Mouse (Mus musculus): ENCODE measurements around the gene Gtdc1. TPM values are rescaled to one million over a fixed set of nuclear protein-coding genes. Genes with fewer than 3 reads are reported as not detected.

Gtdc1 gene
- polyA plus RNA-seq, 1 experiment from 2014 or later, result 17.4 TPM

GRCm38 (mm10) chr2:44535136-44535675 is 392.3 kb downstream of the Gtdc1 start:
- H3K27me3 ChIP-seq (ENCODE audit: control insufficient read depth, insufficient read depth, low read depth, low read length), result no peaks in the 10 kb centered on the region
- no peak overlapping the region for H3K4me3 ChIP-seq (ENCODE audit: low read depth, low read length)
- H3K9ac ChIP-seq (ENCODE audit: low read depth, low read length), result no peak overlapping the region
- 84% methylated on average over 10 of the region's 10 CpGs for WGBS
- H3K36me3 ChIP-seq (ENCODE audit: control insufficient read depth, insufficient read depth, low read length), result no peaks in the 10 kb centered on the region
- H3K4me1 ChIP-seq (ENCODE audit: control insufficient read depth, insufficient read depth, low read length), result 0 out of 2 replicates have a peak, but pooled peaks cover 2% of the 10 kb centered on the region
- ATAC-seq, result no peak
- H3K27ac ChIP-seq (ENCODE audit: low read length), result no peak overlapping the region
- H3K9me3 ChIP-seq (replicated peaks; ENCODE audit: control insufficient read depth, low read length, poor library complexity, severe bottlenecking), result no peaks in the 10 kb centered on the region
- H3K4me2 ChIP-seq (ENCODE audit: low read length), result no peak overlapping the region

- ATAC-seq, result no peak
- Histone ChIP-seq H3K9ac (ENCODE audit: low read depth, low read length) (no peak overlapping the region), H3K27ac (ENCODE audit: low read length) (no peak overlapping the region), H3K4me3 (ENCODE audit: low read depth, low read length) (no peak overlapping the region), H3K9me3 (replicated peaks; ENCODE audit: control insufficient read depth, low read length, poor library complexity, severe bottlenecking) (no peaks in the 10 kb centered on the region), H3K36me3 (ENCODE audit: control insufficient read depth, insufficient read depth, low read length) (no peaks in the 10 kb centered on the region), H3K4me1 (ENCODE audit: control insufficient read depth, insufficient read depth, low read length) (no peaks in the 10 kb centered on the region; the same call in 1 of the 2 replicates), H3K27me3 (ENCODE audit: control insufficient read depth, insufficient read depth, low read depth, low read length) (no peaks in the 10 kb centered on the region), H3K4me2 (ENCODE audit: low read length) (no peak overlapping the region)
- 16% methylated on average over 6 of the region's 6 CpGs for WGBS
These were observed 401.1 kb downstream of the Gtdc1 start for GRCm38 (mm10) chr2:44526110-44527032.

- Histone ChIP-seq H3K27me3 (ENCODE audit: control insufficient read depth, insufficient read depth, low read depth, low read length) (no peaks in the 10 kb centered on the region), H3K4me2 (ENCODE audit: low read length) (no peak overlapping the region), H3K27ac (ENCODE audit: low read length) (no peak overlapping the region), H3K4me1 (ENCODE audit: control insufficient read depth, insufficient read depth, low read length) (no peaks in the 10 kb centered on the region; the same call in 1 of the 2 replicates), H3K9me3 (replicated peaks; ENCODE audit: control insufficient read depth, low read length, poor library complexity, severe bottlenecking) (no peaks in the 10 kb centered on the region), H3K4me3 (ENCODE audit: low read depth, low read length) (no peak overlapping the region), H3K9ac (ENCODE audit: low read depth, low read length) (no peak overlapping the region), H3K36me3 (ENCODE audit: control insufficient read depth, insufficient read depth, low read length) (no peaks in the 10 kb centered on the region)
- WGBS, result 31% methylated on average over 5 of the region's 5 CpGs
- no peak for ATAC-seq
These were observed 402.1 kb downstream of the Gtdc1 start for GRCm38 (mm10) chr2:44525187-44525919.

GRCm38 (mm10) chr2:44519236-44519635 is 408.2 kb downstream of the Gtdc1 start:
- no peaks in the 10 kb centered on the region for H3K9me3 ChIP-seq (replicated peaks; ENCODE audit: control insufficient read depth, low read length, poor library complexity, severe bottlenecking)
- H3K4me2 ChIP-seq (ENCODE audit: low read length), result no peak overlapping the region
- WGBS, result 84% methylated on average over 3 of the region's 3 CpGs
- no peaks in the 10 kb centered on the region for H3K4me1 ChIP-seq (ENCODE audit: control insufficient read depth, insufficient read depth, low read length)
- H3K27ac ChIP-seq (ENCODE audit: low read length), result no peak overlapping the region
- no peak for ATAC-seq
- H3K4me3 ChIP-seq (ENCODE audit: low read depth, low read length), result no peak overlapping the region
- no peaks in the 10 kb centered on the region for H3K36me3 ChIP-seq (ENCODE audit: control insufficient read depth, insufficient read depth, low read length)
- no peaks in the 10 kb centered on the region for H3K27me3 ChIP-seq (ENCODE audit: control insufficient read depth, insufficient read depth, low read depth, low read length)
- H3K9ac ChIP-seq (ENCODE audit: low read depth, low read length), result no peak overlapping the region

- H3K9ac ChIP-seq (ENCODE audit: low read depth, low read length), result no peak overlapping the region
- H3K36me3 ChIP-seq (ENCODE audit: control insufficient read depth, insufficient read depth, low read length), result no peaks in the 10 kb centered on the region
- no peaks in the 10 kb centered on the region for H3K4me1 ChIP-seq (ENCODE audit: control insufficient read depth, insufficient read depth, low read length)
- no peaks in the 10 kb centered on the region for H3K9me3 ChIP-seq (replicated peaks; ENCODE audit: control insufficient read depth, low read length, poor library complexity, severe bottlenecking)
- 53% methylated on average over 4 of the region's 4 CpGs for WGBS
- H3K27ac ChIP-seq (ENCODE audit: low read length), result no peak overlapping the region
- ATAC-seq, result no peak
- H3K27me3 ChIP-seq (ENCODE audit: control insufficient read depth, insufficient read depth, low read depth, low read length), result no peaks in the 10 kb centered on the region
- H3K4me3 ChIP-seq (ENCODE audit: low read depth, low read length), result no peak overlapping the region
- no peak overlapping the region for H3K4me2 ChIP-seq (ENCODE audit: low read length)
These were observed 409.4 kb downstream of the Gtdc1 start for GRCm38 (mm10) chr2:44518085-44518484.

Other genes with a start within 250 kb of the Gtdc1 start
- gene Zeb2, start 189.7 kb upstream of the Gtdc1 start, polyA plus RNA-seq (2015; fragmentation: Nextera tagmentation; extraction: Ambion mirVana), result 24.6 and 26.7 TPM in 2 replicates